8 mouse cellular contexts compared by ENCODE assay signal in genomic region chr6:121166098-121166552, GRCm38 (mm10). TPM values are rescaled to one million over a fixed set of nuclear protein-coding genes. Genes with fewer than 3 reads are reported as not detected.
DNase-seq lines count a peak whose midpoint lies in the region; ATAC-seq and TF ChIP-seq lines count a peak whose summit lies in the region.

No protein-coding gene starts in this region.

- peak overlapping the region; percentile 41; the same call in 1 of the 2 replicates for H3K27ac ChIP-seq in intestine, postnatal 0 days (ENCODE audit: low read depth, low read length)
- H3K27ac ChIP-seq in liver, embryonic 13.5 days, result no peak overlapping the region
- H3K27ac ChIP-seq in stomach, postnatal 0 days (replicated peaks), result peak overlapping the region; percentile 46; the same call in 1 of the 2 replicates

- ATAC-seq in intestine, postnatal 0 days, result peak; percentile 86
- ATAC-seq in liver, embryonic 13.5 days (ENCODE audit: low read depth), result peak; percentile 67
- ATAC-seq in stomach, postnatal 0 days (ENCODE audit: low FRiP score, low TSS enrichment), result peak; percentile 45
- ATAC-seq in erythroid progenitor cell, adult 5-6 weeks (replicated peaks; ENCODE audit: low FRiP score, poor library complexity, severe bottlenecking), result no peak

- no peak for TF ChIP-seq EP300 in stomach, postnatal 0 days (optimal IDR thresholded peaks at IDR 0.05)

- no peaks in the 10 kb centered on the region for H3K36me3 ChIP-seq in intestine, postnatal 0 days (ENCODE audit: control insufficient read depth, insufficient read depth)
- H3K36me3 ChIP-seq in liver, embryonic 13.5 days, result no peaks in the 10 kb centered on the region
- no peaks in the 10 kb centered on the region for H3K36me3 ChIP-seq in stomach, postnatal 0 days (ENCODE audit: control insufficient read depth, insufficient read depth, low read length)

- no peak overlapping the region for H3K4me3 ChIP-seq in intestine, postnatal 0 days (ENCODE audit: low read depth, low read length)
- H3K4me3 ChIP-seq in liver, embryonic 13.5 days (replicated peaks), result no peak overlapping the region
- no peak overlapping the region for H3K4me3 ChIP-seq in stomach, postnatal 0 days (ENCODE audit: low read depth, low read length)

- no peaks in the 10 kb centered on the region for H3K9me3 ChIP-seq in intestine, postnatal 0 days (ENCODE audit: control insufficient read depth)
- no peaks in the 10 kb centered on the region for H3K9me3 ChIP-seq in liver, embryonic 13.5 days (replicated peaks)
- H3K9me3 ChIP-seq in stomach, postnatal 0 days (ENCODE audit: control insufficient read depth, low read length), result no peaks in the 10 kb centered on the region

- peak; percentile 54 for DNase-seq in ovary, adult 18-20 months (ENCODE audit: low spot score)
- DNase-seq in ovary, postnatal 14 days (ENCODE audit: low spot score), result no peak
- no peak for DNase-seq in liver, embryonic 13.5 days
- DNase-seq in stomach, postnatal 0 days (ENCODE audit: low spot score), result no peak
- no peak for DNase-seq in cerebellum, postnatal 36 days
- DNase-seq in layer of hippocampus, postnatal 14 days (ENCODE audit: low spot score in 2 of 2), result no peak

- H3K4me1 ChIP-seq in intestine, postnatal 0 days (replicated peaks; ENCODE audit: control insufficient read depth, insufficient read depth, low read length), result 0 out of 2 replicates have a peak, but pooled peaks cover 3% of the 10 kb centered on the region
- H3K4me1 ChIP-seq in liver, embryonic 13.5 days (replicated peaks), result peaks cover 12% of the 10 kb centered on the region; the same call in 1 of the 2 replicates
- H3K4me1 ChIP-seq in stomach, postnatal 0 days (replicated peaks; ENCODE audit: control insufficient read depth, insufficient read depth), result no peaks in the 10 kb centered on the region

- TF ChIP-seq CTCF in intestine, postnatal 0 days (IDR thresholded peaks at IDR 0.05; ENCODE audit: low read depth), result peak; percentile 40
- TF ChIP-seq CTCF in stomach, postnatal 0 days (IDR thresholded peaks at IDR 0.05; ENCODE audit: low read depth), result peak; percentile 37; the same call in 1 of the 2 replicates

- 11% methylated on average over 10 of the region's 10 CpGs for WGBS in intestine, postnatal 0 days
- WGBS in liver, embryonic 13.5 days (ENCODE audit: insufficient replicate concordance), result 58% methylated on average over 10 of the region's 10 CpGs
- WGBS in stomach, postnatal 0 days, result 22% methylated on average over 10 of the region's 10 CpGs

- no peaks in the 10 kb centered on the region for H3K27me3 ChIP-seq in intestine, postnatal 0 days (replicated peaks; ENCODE audit: control insufficient read depth, insufficient read depth, low read length)
- H3K27me3 ChIP-seq in liver, embryonic 13.5 days, result 0 out of 2 replicates have a peak, but pooled peaks cover 3% of the 10 kb centered on the region
- H3K27me3 ChIP-seq in stomach, postnatal 0 days (ENCODE audit: control insufficient read depth, insufficient read depth, low read length), result no peaks in the 10 kb centered on the region

- H3K9ac ChIP-seq in intestine, postnatal 0 days (ENCODE audit: low read depth, low read length), result no peak overlapping the region
- no peak overlapping the region for H3K9ac ChIP-seq in liver, embryonic 13.5 days
- no peak overlapping the region for H3K9ac ChIP-seq in stomach, postnatal 0 days (ENCODE audit: low read length)

- H3K4me2 ChIP-seq in intestine, postnatal 0 days (replicated peaks; ENCODE audit: low read depth), result peak overlapping the region; percentile 35; the same call in 1 of the 2 replicates
- no peak overlapping the region for H3K4me2 ChIP-seq in liver, embryonic 13.5 days
- no peak overlapping the region for H3K4me2 ChIP-seq in stomach, postnatal 0 days (replicated peaks; ENCODE audit: low read depth)

RNA-seq across cellular contexts. Expression of gene Pex26, which starts 17.3 kb away (rescaled TPM):
- polyA plus RNA-seq in intestine, postnatal 0 days (2015; fragmentation: Nextera tagmentation; extraction: Ambion mirVana), result 6.3 and 7.2 TPM in 2 replicates
- 2.9 and 3.3 TPM in 2 replicates for polyA plus RNA-seq in liver, embryonic 13.5 days (2015; fragmentation: Nextera tagmentation; extraction: Ambion mirVana)
- 6.2 and 6.5 TPM in 2 replicates for polyA plus RNA-seq in stomach, postnatal 0 days (2015; fragmentation: Nextera tagmentation; extraction: Ambion mirVana)
- 0.36 and 1.3 TPM in 2 replicates for total RNA-seq in erythroid progenitor cell, adult 5-6 weeks (2015; ENCODE audit: low replicate concordance)
- 0.26 and 1.2 TPM in 2 replicates for total RNA-seq in erythroid progenitor cell, adult 5-6 weeks (2017; ENCODE audit: low replicate concordance)
- 10 to 100 TPM; 11.2 to 12.0 TPM for total RNA-seq in layer of hippocampus, postnatal 14 days (2021)

RNA-seq across cellular contexts. Expression of gene Mical3, which starts 35.3 kb away (rescaled TPM):
- 3.6 and 4.5 TPM in 2 replicates for polyA plus RNA-seq in intestine, postnatal 0 days (2015; fragmentation: Nextera tagmentation; extraction: Ambion mirVana)
- 9.9 and 10.7 TPM in 2 replicates for polyA plus RNA-seq in liver, embryonic 13.5 days (2015; fragmentation: Nextera tagmentation; extraction: Ambion mirVana)
- 4.1 and 4.5 TPM in 2 replicates for polyA plus RNA-seq in stomach, postnatal 0 days (2015; fragmentation: Nextera tagmentation; extraction: Ambion mirVana)
- 168 and 179 TPM in 2 replicates for total RNA-seq in erythroid progenitor cell, adult 5-6 weeks (2015; ENCODE audit: low replicate concordance)
- total RNA-seq in erythroid progenitor cell, adult 5-6 weeks (2017; ENCODE audit: low replicate concordance), result 159 and 259 TPM in 2 replicates
- 10 to 100 TPM; 95.3 to 96.0 TPM for total RNA-seq in layer of hippocampus, postnatal 14 days (2021)

RNA-seq across cellular contexts. Expression of gene Tuba8, which starts 44.4 kb away (rescaled TPM):
- polyA plus RNA-seq in intestine, postnatal 0 days (2015; fragmentation: Nextera tagmentation; extraction: Ambion mirVana), result 0.14 and 0.31 TPM in 2 replicates
- 6.7 and 7.7 TPM in 2 replicates for polyA plus RNA-seq in liver, embryonic 13.5 days (2015; fragmentation: Nextera tagmentation; extraction: Ambion mirVana)
- polyA plus RNA-seq in stomach, postnatal 0 days (2015; fragmentation: Nextera tagmentation; extraction: Ambion mirVana), result 0.06 and 0.13 TPM in 2 replicates
- 4.2 and 9.4 TPM in 2 replicates for total RNA-seq in erythroid progenitor cell, adult 5-6 weeks (2015; ENCODE audit: low replicate concordance)
- total RNA-seq in erythroid progenitor cell, adult 5-6 weeks (2017; ENCODE audit: low replicate concordance), result 2.1 and 5.6 TPM in 2 replicates
- 1 to 10 TPM; 5.4 to 5.5 TPM for total RNA-seq in layer of hippocampus, postnatal 14 days (2021)
